Mouse (Mus musculus) adrenal gland, postnatal 0 days (tissue): ENCODE measurements around the gene Stpg2. TPM values are rescaled to one million over a fixed set of nuclear protein-coding genes. Genes with fewer than 3 reads are reported as not detected.

Source experiments
- polyA plus RNA-seq: library from polyadenylated mRNA; unstranded; fragments of >200 nt; fragmentation: Nextera tagmentation; extraction: Ambion mirVana; gene quantifications from 2 replicates; pipeline ENCODE4 v1.2.1, GENCODE M21; 2015

Stpg2 gene
- 0.26 TPM in 1 of 2 replicates, not detected in the other for polyA plus RNA-seq

GRCm38 (mm10) chr3:139205444-139205998, at the start of gene Stpg2:
Gene Stpg2, plus strand, starts transcription at chr3:139205694.

Other genes with a start within 250 kb of the Stpg2 start
- gene Rap1gds1, start 130.5 kb upstream of the Stpg2 start, polyA plus RNA-seq, result 28.9 and 31.0 TPM in 2 replicates